Mouse (Mus musculus) right cerebral cortex, adult 2 months (tissue): Measurements from ENCODE around the gene Endod1.
"Not testable (repeated sequence)": the region's sequence is repeated elsewhere in the genome, so short reads cannot be mapped to it uniquely, and the experiment has no call there.

Source experiments
- DNase-seq, 2 experiments: peaks; one replicate each; pipeline ENCODE4 v3.0.0; 2021 to 2022; ENCODE audit warnings: low spot score in 2 of 2

The Endod1 gene

GRCm38 (mm10) chr9:14380386-14381285 is 671 bp downstream of the Endod1 start:
- peak; percentile 72 to 82 for DNase-seq

GRCm38 (mm10) chr9:14379769-14380385 is 1.4 kb downstream of the Endod1 start:
- DNase-seq, result no peak

GRCm38 (mm10) chr9:14378151-14378550 is 3.2 kb downstream of the Endod1 start:
- DNase-seq, result no peak

- peak; percentile 38 to 51 for DNase-seq
These were observed 5.2 kb downstream of the Endod1 start for GRCm38 (mm10) chr9:14376149-14376548.

GRCm38 (mm10) chr9:14372440-14372839 is 8.9 kb downstream of the Endod1 start:
- DNase-seq, result no peak

GRCm38 (mm10) chr9:14369271-14369670 is 12.0 kb downstream of the Endod1 start:
- no peak for DNase-seq

- no peak for DNase-seq
These were observed 13.5 kb downstream of the Endod1 start for GRCm38 (mm10) chr9:14367850-14368249.

- no peak for DNase-seq
These were observed 15.7 kb downstream of the Endod1 start for GRCm38 (mm10) chr9:14365481-14366125.

- no peak for DNase-seq
These were observed 16.6 kb downstream of the Endod1 start for GRCm38 (mm10) chr9:14364719-14365118.

- no peak for DNase-seq
These were observed 17.8 kb downstream of the Endod1 start for GRCm38 (mm10) chr9:14363540-14363939.

GRCm38 (mm10) chr9:14362068-14362768 is 19.1 kb downstream of the Endod1 start:
- DNase-seq, result no peak

GRCm38 (mm10) chr9:14357033-14357432 is 24.3 kb downstream of the Endod1 start:
- no peak for DNase-seq

GRCm38 (mm10) chr9:14354852-14355251 is 26.5 kb downstream of the Endod1 start:
- DNase-seq, result no peak

GRCm38 (mm10) chr9:14352337-14352736 is 29.0 kb downstream of the Endod1 start:
- DNase-seq, result no peak

- no peak for DNase-seq
These were observed 30.5 kb downstream of the Endod1 start for GRCm38 (mm10) chr9:14350787-14351186.

- DNase-seq, result no peak
These were observed 31.9 kb downstream of the Endod1 start for GRCm38 (mm10) chr9:14349380-14349779.

- no peak for DNase-seq
These were observed 32.9 kb downstream of the Endod1 start for GRCm38 (mm10) chr9:14348416-14348815.

GRCm38 (mm10) chr9:14345866-14346265 is 35.4 kb downstream of the Endod1 start:
- DNase-seq, result not testable (repeated sequence)

- peak; percentile 82 for DNase-seq
These were observed 39.2 kb downstream of the Endod1 start for GRCm38 (mm10) chr9:14342041-14342668.

- no peak for DNase-seq
These were observed 42.6 kb downstream of the Endod1 start for GRCm38 (mm10) chr9:14338701-14339100.

- peak; percentile 26 to 29 for DNase-seq
These were observed 44.4 kb downstream of the Endod1 start for GRCm38 (mm10) chr9:14336901-14337300.
